Mouse (Mus musculus) liver, embryonic 14.5 days (tissue): ENCODE measurements around the gene Vav2.

Experiments
- CTCF ChIP-seq: IDR thresholded peaks from 2 replicates; pipeline ENCODE4 v1.5.1; 2016; ENCODE audit warnings: antibody characterized with exemption, low read depth, control low read depth
- EP300 ChIP-seq: IDR thresholded peaks from 2 replicates; pipeline ENCODE4 v1.6.1; 2016; ENCODE audit warnings: antibody characterized with exemption, low read depth

DNA sequence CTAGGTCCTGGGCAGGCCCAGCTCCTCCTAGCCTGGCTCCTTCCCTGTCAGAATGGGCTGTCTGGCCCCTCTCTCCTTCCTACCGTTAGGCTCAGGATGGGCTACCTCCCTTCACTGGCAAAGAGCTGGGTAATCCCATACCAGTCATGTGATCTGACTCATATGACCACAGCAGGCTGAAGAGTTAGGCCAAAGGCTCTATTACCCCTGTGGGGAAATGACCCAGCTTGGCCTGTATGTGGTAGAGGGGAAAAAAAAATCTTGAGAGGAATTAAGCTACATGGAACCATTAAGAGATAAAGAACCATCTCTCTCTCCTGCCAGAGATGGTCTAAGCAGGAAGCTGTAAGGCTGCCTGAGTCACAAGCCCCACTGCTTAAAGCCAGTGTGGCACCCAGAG lies 108.6 kb downstream of the Vav2 start:
- no peak for TF ChIP-seq CTCF
- TF ChIP-seq EP300, result no peak
